Mouse (Mus musculus): ENCODE data around the gene Phip. TPM values are rescaled to one million over a fixed set of nuclear protein-coding genes. Genes with fewer than 3 reads are reported as not detected.

Phip gene
- polyA plus RNA-seq, 1 experiment: 0.39 TPM

- TF ChIP-seq TAL1 (IDR thresholded peaks at IDR 0.05; ENCODE audit: low read length): no peak
- no peak for TF ChIP-seq GATA1 (IDR thresholded peaks at IDR 0.05; ENCODE audit: low read length)
- Histone ChIP-seq H3K4me1 (ENCODE audit: control insufficient read depth) (no peaks in the 10 kb centered on the region), H3K36me3 (ENCODE audit: control insufficient read depth) (no peaks in the 10 kb centered on the region), H3K4me3 (replicated peaks) (no peak overlapping the region), H3K9me3 (ENCODE audit: control insufficient read depth, low read length) (no peaks in the 10 kb centered on the region), H3K27me3 (ENCODE audit: control insufficient read depth) (no peaks in the 10 kb centered on the region)
Observed at GRCm38 (mm10) chr9:82854973-82855614, 120.2 kb downstream of the Phip start.

GRCm38 (mm10) chr9:82854040-82854439 lies 121.3 kb downstream of the Phip start:
- Histone ChIP-seq H3K9me3 (ENCODE audit: control insufficient read depth, low read length) (no peaks in the 10 kb centered on the region), H3K4me3 (replicated peaks) (no peak overlapping the region), H3K4me1 (ENCODE audit: control insufficient read depth) (no peaks in the 10 kb centered on the region), H3K36me3 (ENCODE audit: control insufficient read depth) (no peaks in the 10 kb centered on the region), H3K27me3 (ENCODE audit: control insufficient read depth) (no peaks in the 10 kb centered on the region)
- no peak for TF ChIP-seq TAL1 (IDR thresholded peaks at IDR 0.05; ENCODE audit: low read length)
- no peak for TF ChIP-seq GATA1 (IDR thresholded peaks at IDR 0.05; ENCODE audit: low read length)

- no peaks in the 10 kb centered on the region for H3K9me3 ChIP-seq (ENCODE audit: control insufficient read depth, low read length)
- no peak for TF ChIP-seq GATA1 (IDR thresholded peaks at IDR 0.05; ENCODE audit: low read length)
- no peak for TF ChIP-seq TAL1 (IDR thresholded peaks at IDR 0.05; ENCODE audit: low read length)
- no peak overlapping the region for H3K4me3 ChIP-seq (replicated peaks)
- H3K27me3 ChIP-seq (ENCODE audit: control insufficient read depth): no peaks in the 10 kb centered on the region
- H3K4me1 ChIP-seq (ENCODE audit: control insufficient read depth): no peaks in the 10 kb centered on the region
- no peaks in the 10 kb centered on the region for H3K36me3 ChIP-seq (ENCODE audit: control insufficient read depth)
Observed at GRCm38 (mm10) chr9:82842671-82843070, 132.6 kb downstream of the Phip start.

GRCm38 (mm10) chr9:82835921-82836320 lies 139.4 kb downstream of the Phip start:
- H3K36me3 ChIP-seq (ENCODE audit: control insufficient read depth): no peaks in the 10 kb centered on the region
- no peaks in the 10 kb centered on the region for H3K27me3 ChIP-seq (ENCODE audit: control insufficient read depth)
- TF ChIP-seq GATA1 (IDR thresholded peaks at IDR 0.05; ENCODE audit: low read length) (no peak), TAL1 (IDR thresholded peaks at IDR 0.05; ENCODE audit: low read length) (no peak)
- no peaks in the 10 kb centered on the region for H3K4me1 ChIP-seq (ENCODE audit: control insufficient read depth)
- no peaks in the 10 kb centered on the region for H3K9me3 ChIP-seq (ENCODE audit: control insufficient read depth, low read length)
- no peak overlapping the region for H3K4me3 ChIP-seq (replicated peaks)

GRCm38 (mm10) chr9:82831891-82832290 lies 143.4 kb downstream of the Phip start:
- H3K4me3 ChIP-seq (replicated peaks): no peak overlapping the region
- no peaks in the 10 kb centered on the region for H3K27me3 ChIP-seq (ENCODE audit: control insufficient read depth)
- TF ChIP-seq TAL1 (IDR thresholded peaks at IDR 0.05; ENCODE audit: low read length): no peak
- no peak for TF ChIP-seq GATA1 (IDR thresholded peaks at IDR 0.05; ENCODE audit: low read length)
- peaks cover 13% of the 10 kb centered on the region for H3K4me1 ChIP-seq (ENCODE audit: control insufficient read depth)
- no peaks in the 10 kb centered on the region; the same call in 1 of the 2 replicates for H3K9me3 ChIP-seq (ENCODE audit: control insufficient read depth, low read length)
- no peaks in the 10 kb centered on the region for H3K36me3 ChIP-seq (ENCODE audit: control insufficient read depth)

GRCm38 (mm10) chr9:82829693-82830430 lies 145.5 kb downstream of the Phip start:
- Histone ChIP-seq H3K4me3 (replicated peaks) (peak overlapping the region; percentile 83), H3K4me1 (ENCODE audit: control insufficient read depth) (peaks cover 13% of the 10 kb centered on the region), H3K9me3 (ENCODE audit: control insufficient read depth, low read length) (no peaks in the 10 kb centered on the region; the same call in 1 of the 2 replicates), H3K36me3 (ENCODE audit: control insufficient read depth) (no peaks in the 10 kb centered on the region; the same call in 1 of the 2 replicates), H3K27me3 (ENCODE audit: control insufficient read depth) (no peaks in the 10 kb centered on the region)
- no peak for TF ChIP-seq TAL1 (IDR thresholded peaks at IDR 0.05; ENCODE audit: low read length)
- no peak for TF ChIP-seq GATA1 (IDR thresholded peaks at IDR 0.05; ENCODE audit: low read length)

- Histone ChIP-seq H3K4me3 (replicated peaks) (peak within 1 kb of the TSS; percentile 83), H3K4me1 (ENCODE audit: control insufficient read depth) (peaks cover 13% of the 10 kb centered on the region), H3K27me3 (ENCODE audit: control insufficient read depth) (no peaks in the 10 kb centered on the region), H3K9me3 (ENCODE audit: control insufficient read depth, low read length) (no peaks in the 10 kb centered on the region; the same call in 1 of the 2 replicates), H3K36me3 (ENCODE audit: control insufficient read depth) (no peaks in the 10 kb centered on the region; the same call in 1 of the 2 replicates)
- no peak for TF ChIP-seq TAL1 (IDR thresholded peaks at IDR 0.05; ENCODE audit: low read length)
- no peak for TF ChIP-seq GATA1 (IDR thresholded peaks at IDR 0.05; ENCODE audit: low read length)
Observed at GRCm38 (mm10) chr9:82829007-82829689, 146.2 kb downstream of the Phip start, which contains the start of gene Irak1bp1. Gene Irak1bp1, plus strand, starts transcription at chr9:82829540.

- H3K4me1 ChIP-seq (ENCODE audit: control insufficient read depth): peaks cover 13% of the 10 kb centered on the region
- H3K36me3 ChIP-seq (ENCODE audit: control insufficient read depth): no peaks in the 10 kb centered on the region; the same call in 1 of the 2 replicates
- no peaks in the 10 kb centered on the region for H3K27me3 ChIP-seq (ENCODE audit: control insufficient read depth)
- H3K4me3 ChIP-seq (replicated peaks): no peak overlapping the region
- no peak for TF ChIP-seq GATA1 (IDR thresholded peaks at IDR 0.05; ENCODE audit: low read length)
- TF ChIP-seq TAL1 (IDR thresholded peaks at IDR 0.05; ENCODE audit: low read length): no peak
- no peaks in the 10 kb centered on the region; the same call in 1 of the 2 replicates for H3K9me3 ChIP-seq (ENCODE audit: control insufficient read depth, low read length)
Observed at GRCm38 (mm10) chr9:82826426-82826825, 148.9 kb downstream of the Phip start.

Other genes starting within 250 kb of the Phip start
- gene Irak1bp1, start 146.0 kb downstream of the Phip start, polyA plus RNA-seq (2012): not detected in 2 replicates
- not detected in 2 replicates for gene Hmgn3, start 171.2 kb upstream of the Phip start, polyA plus RNA-seq (2012)

Measured in erythroblast, embryonic 14.5 days (primary cell).